Comparison of ENCODE assay signal across 21 mouse cellular contexts in genomic region chr11:115269330-115270066, GRCm38 (mm10). TPM values are rescaled to one million over a fixed set of nuclear protein-coding genes. Genes with fewer than 3 reads are reported as not detected.
"Had no signal": no experiment of that assay in that cellular context is flagged by ENCODE, and none has a peak within 500 bp of the region (broad histone marks: within the 10 kb centered on the region; RNA-seq: fewer than 3 reads in every experiment).

No protein-coding gene starts in this region.

- H3K4me3 ChIP-seq: limb, embryonic 12.5 days; limb, embryonic 15.5 days; midbrain, embryonic 12.5 days; midbrain, embryonic 15.5 days; neural tube, embryonic 12.5 days; neural tube, embryonic 15.5 days; stomach, embryonic 15.5 days had no signal

- H3K36me3 ChIP-seq: stomach, embryonic 15.5 days had no signal

- H3K9me3 ChIP-seq: limb, embryonic 12.5 days; limb, embryonic 15.5 days; midbrain, embryonic 12.5 days; midbrain, embryonic 15.5 days; neural tube, embryonic 12.5 days; neural tube, embryonic 15.5 days; stomach, embryonic 15.5 days had no signal

- DNase-seq: kidney, postnatal 14 days; left cerebral cortex, postnatal 4 days; liver, postnatal 0 days; lung, embryonic 14.5 days; right cerebral cortex, adult 18-20 months; right cerebral cortex, postnatal 25 days; spleen, adult 18-20 months had no signal

RNA-seq across cellular contexts. Expression of gene Grin2c, which starts 2.5 kb away (rescaled TPM):
- total RNA-seq: megakaryocyte, adult 5-6 weeks had no signal
- polyA plus RNA-seq: lung, embryonic 14.5 days; macrophage had no signal

RNA-seq across cellular contexts. Expression of gene Otop2, which starts 37.5 kb away (rescaled TPM):
- total RNA-seq: layer of hippocampus, postnatal 14 days; left cerebral cortex, postnatal 4 days; megakaryocyte, adult 5-6 weeks had no signal
- polyA plus RNA-seq: limb, embryonic 12.5 days; liver, embryonic 11.5 days; liver, embryonic 14.5 days; liver, postnatal 0 days; lung, embryonic 14.5 days; lung, postnatal 0 days; macrophage; midbrain, embryonic 12.5 days; midbrain, embryonic 15.5 days; neural tube, embryonic 12.5 days; urinary bladder, adult 2 months had no signal

RNA-seq across cellular contexts. Expression of gene Ush1g, which starts 52.3 kb away (rescaled TPM):
- total RNA-seq: megakaryocyte, adult 5-6 weeks had no signal
- polyA plus RNA-seq: limb, embryonic 12.5 days; lung, embryonic 14.5 days; lung, postnatal 0 days; macrophage; urinary bladder, adult 2 months had no signal
